9 mouse cellular contexts compared by ENCODE assay signal in the genomic region with DNA sequence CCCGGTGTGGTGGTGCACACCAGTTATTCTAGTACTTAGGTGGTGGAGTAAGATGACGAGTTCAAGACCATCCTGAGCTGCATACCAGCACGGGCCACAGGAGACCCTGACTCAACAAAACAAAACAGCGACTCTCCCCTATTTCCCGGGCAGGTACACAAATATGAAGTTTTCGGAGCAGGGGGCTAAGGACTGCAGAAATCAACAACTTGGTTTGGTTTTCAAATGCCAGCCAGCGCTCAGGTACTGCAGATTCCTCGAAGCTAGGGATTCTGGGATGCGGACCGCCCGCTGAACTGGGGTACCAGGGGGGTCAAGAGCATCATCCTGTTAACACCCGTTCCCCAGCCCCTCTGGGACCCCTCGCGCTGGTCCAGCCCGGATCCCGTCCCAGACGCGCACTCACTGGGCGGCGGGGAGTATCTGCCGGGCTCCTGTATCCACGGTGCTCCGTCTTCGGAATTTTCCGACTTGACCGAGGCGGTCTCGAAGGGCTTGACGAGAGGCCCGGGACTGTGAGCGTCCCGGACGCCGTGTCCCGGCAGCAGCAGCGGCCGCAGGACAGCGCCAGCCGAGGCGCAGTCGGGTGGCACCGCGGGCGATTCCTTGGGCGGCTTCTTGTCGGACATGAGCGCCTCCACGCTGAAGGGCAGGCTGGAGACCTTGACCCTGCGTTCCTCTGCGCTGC. TPM values are rescaled to one million over a fixed set of nuclear protein-coding genes. Genes with fewer than 3 reads are reported as not detected.
DNase-seq lines count a peak whose midpoint lies in the region; ATAC-seq and TF ChIP-seq lines count a peak whose summit lies in the region.
"Had no signal": no experiment of that assay in that cellular context is flagged by ENCODE, and none has a peak within 500 bp of the region (broad histone marks: within the 10 kb centered on the region; RNA-seq: fewer than 3 reads in every experiment).

No protein-coding gene starts in this region.

- no peak overlapping the region for H3K27ac ChIP-seq in ES-Bruce4 (ENCODE audit: insufficient read depth, low read length)
- no peak overlapping the region for H3K27ac ChIP-seq in forebrain, postnatal 0 days (ENCODE audit: low read depth, low read length)
- no peak overlapping the region for H3K27ac ChIP-seq in liver, embryonic 13.5 days

- DNase-seq in embryo, embryonic 11 days: peak; percentile 35
- no peak for DNase-seq in embryo, embryonic 10 days (ENCODE audit: low spot score)
- no peak for DNase-seq in forebrain, postnatal 0 days
- no peak for DNase-seq in liver, embryonic 13.5 days
- no peak for DNase-seq in cerebellum, adult 9-10 months
- no peak for DNase-seq in layer of hippocampus, adult 9-10 months (ENCODE audit: low spot score)
- DNase-seq in left cerebral cortex, adult 8-10 months (ENCODE audit: low spot score in 2 of 2): no peak

- TF ChIP-seq POLR2A in ES-Bruce4 (IDR thresholded peaks at IDR 0.05; ENCODE audit: insufficient read depth, low read length): no peak

- H3K27me3 ChIP-seq in ES-Bruce4 (ENCODE audit: control insufficient read depth, insufficient read depth, low read length, poor library complexity, severe bottlenecking): peaks cover 23% of the 10 kb centered on the region
- peaks cover 83% of the 10 kb centered on the region for H3K27me3 ChIP-seq in forebrain, postnatal 0 days (ENCODE audit: insufficient read depth, low read length)
- peaks cover 97% of the 10 kb centered on the region for H3K27me3 ChIP-seq in liver, embryonic 13.5 days

- 2% methylated on average over 50 of the region's 50 CpGs for WGBS in forebrain, postnatal 0 days
- WGBS in liver, embryonic 13.5 days (ENCODE audit: insufficient replicate concordance): under 1% methylated on average over 50 of the region's 50 CpGs

- TF ChIP-seq CTCF in ES-Bruce4 (IDR thresholded peaks at IDR 0.05; ENCODE audit: low read depth, low read length): no peak
- no peak for TF ChIP-seq CTCF in forebrain, postnatal 0 days (IDR thresholded peaks at IDR 0.05; ENCODE audit: low read depth)

- H3K4me3 ChIP-seq in ES-Bruce4 (ENCODE audit: low read depth, low read length): peak overlapping the region; percentile 47
- H3K4me3 ChIP-seq in forebrain, postnatal 0 days (ENCODE audit: low read depth, low read length): peak overlapping the region; percentile 33
- H3K4me3 ChIP-seq in liver, embryonic 13.5 days (replicated peaks): peak overlapping the region; percentile 50

- peak overlapping the region; percentile 51 for H3K4me2 ChIP-seq in forebrain, postnatal 0 days (ENCODE audit: low read depth)
- H3K4me2 ChIP-seq in liver, embryonic 13.5 days: peak overlapping the region; percentile 60

- no peak for ATAC-seq in forebrain, postnatal 0 days
- ATAC-seq in liver, embryonic 13.5 days (ENCODE audit: low read depth): no peak
- ATAC-seq: CD4-positive, CD25-positive, alpha-beta regulatory T cell, adult 4 months had no signal

- no peak for TF ChIP-seq EP300 in ES-Bruce4 (IDR thresholded peaks at IDR 0.05; ENCODE audit: insufficient read depth, low read depth, low read length)

- H3K9ac ChIP-seq in ES-Bruce4 (ENCODE audit: low read depth, poor library complexity, severe bottlenecking): peak overlapping the region; percentile 66
- no peak overlapping the region for H3K9ac ChIP-seq in forebrain, postnatal 0 days
- H3K9ac ChIP-seq in liver, embryonic 13.5 days: no peak overlapping the region

- no peaks in the 10 kb centered on the region for H3K4me1 ChIP-seq in ES-Bruce4 (ENCODE audit: control insufficient read depth, insufficient read depth, low read length)
- no peaks in the 10 kb centered on the region for H3K4me1 ChIP-seq in forebrain, postnatal 0 days (ENCODE audit: insufficient read depth)
- H3K4me1 ChIP-seq in liver, embryonic 13.5 days (replicated peaks): no peaks in the 10 kb centered on the region; the same call in 1 of the 2 replicates

- H3K36me3 ChIP-seq in ES-Bruce4 (ENCODE audit: control insufficient read depth, insufficient read depth, low read length, poor library complexity, severe bottlenecking): no peaks in the 10 kb centered on the region
- no peaks in the 10 kb centered on the region for H3K36me3 ChIP-seq in forebrain, postnatal 0 days (ENCODE audit: insufficient read depth)
- no peaks in the 10 kb centered on the region for H3K36me3 ChIP-seq in liver, embryonic 13.5 days

- no peaks in the 10 kb centered on the region for H3K9me3 ChIP-seq in ES-Bruce4 (replicated peaks; ENCODE audit: control insufficient read depth, insufficient read depth, low read length, poor library complexity, severe bottlenecking)
- no peaks in the 10 kb centered on the region for H3K9me3 ChIP-seq in forebrain, postnatal 0 days (ENCODE audit: low read length)
- H3K9me3 ChIP-seq in liver, embryonic 13.5 days (replicated peaks): no peaks in the 10 kb centered on the region

RNA-seq across cellular contexts. Expression of gene Msx2, which starts 0.8 kb away (rescaled TPM):
- polyA plus RNA-seq in ES-Bruce4 (2011; ENCODE audit: insufficient read depth, insufficient read length, low read depth, missing spikeins): 3.1 and 4.4 TPM in 2 replicates
- 0.31 and 0.71 TPM in 2 replicates for total RNA-seq in forebrain, postnatal 0 days (2014; rRNA removed)
- polyA plus RNA-seq in forebrain, postnatal 0 days (2015; fragmentation: Nextera tagmentation; extraction: Ambion mirVana): 0.54 and 0.71 TPM in 2 replicates
- 0.06 TPM in 1 of 2 replicates, not detected in the other for polyA plus RNA-seq in liver, embryonic 13.5 days (2015; fragmentation: Nextera tagmentation; extraction: Ambion mirVana)
- under 1 TPM in 3 of 4 experiments, not detected in 1; 0.25 to 0.34 (median 0.26) TPM for total RNA-seq in left cerebral cortex, adult 8-10 months (2022)
- polyA plus RNA-seq: CD4-positive, CD25-positive, alpha-beta regulatory T cell, adult 4 months had no signal
